Mouse (Mus musculus) kidney, adult 9 months (tissue): Measurements from ENCODE around the gene Def8.
"Not testable (repeated sequence)": the region's sequence is repeated elsewhere in the genome, so short reads cannot be mapped to it uniquely, and the experiment has no call there.

Experiments
- DNase-seq: peaks from one replicate; pipeline ENCODE4 v3.0.0; 2022

Def8 gene

GRCm38 (mm10) chr8:123442351-123442750 lies 19.0 kb downstream of the Def8 start:
- no peak for DNase-seq

GRCm38 (mm10) chr8:123442871-123443575 lies 19.7 kb downstream of the Def8 start:
- DNase-seq: peak; percentile 99

- DNase-seq: peak; percentile 94
These were observed 20.2 kb downstream of the Def8 start for GRCm38 (mm10) chr8:123443576-123443921.

GRCm38 (mm10) chr8:123444131-123444530 lies 20.8 kb downstream of the Def8 start:
- DNase-seq: no peak

GRCm38 (mm10) chr8:123445981-123446380 lies 22.7 kb downstream of the Def8 start:
- peak; percentile 59 for DNase-seq

- no peak for DNase-seq
These were observed 23.5 kb downstream of the Def8 start for GRCm38 (mm10) chr8:123446799-123447198.

GRCm38 (mm10) chr8:123450783-123451182 lies 27.5 kb downstream of the Def8 start:
- no peak for DNase-seq

GRCm38 (mm10) chr8:123451747-123452146 lies 28.4 kb downstream of the Def8 start:
- DNase-seq: not testable (repeated sequence)

- DNase-seq: no peak
These were observed 28.8 kb downstream of the Def8 start for GRCm38 (mm10) chr8:123452149-123452548.

GRCm38 (mm10) chr8:123453291-123453690 lies 30.0 kb downstream of the Def8 start:
- DNase-seq: no peak

GRCm38 (mm10) chr8:123453951-123454350 lies 30.6 kb downstream of the Def8 start:
- no peak for DNase-seq

- no peak for DNase-seq
These were observed 31.2 kb downstream of the Def8 start for GRCm38 (mm10) chr8:123454559-123454958.

- no peak for DNase-seq
These were observed 40.3 kb downstream of the Def8 start for GRCm38 (mm10) chr8:123463651-123464050.

- no peak for DNase-seq
These were observed 44.1 kb downstream of the Def8 start for GRCm38 (mm10) chr8:123467476-123467875.

GRCm38 (mm10) chr8:123472991-123473390 lies 49.7 kb downstream of the Def8 start:
- peak; percentile 18 for DNase-seq

GRCm38 (mm10) chr8:123474549-123474948 lies 51.2 kb downstream of the Def8 start:
- not testable (repeated sequence) for DNase-seq

GRCm38 (mm10) chr8:123476911-123477736 lies 53.8 kb downstream of the Def8 start:
- peak; percentile 11 for DNase-seq

- DNase-seq: peak; percentile 95
These were observed 54.5 kb downstream of the Def8 start, which contains the start of gene Afg3l1 for GRCm38 (mm10) chr8:123477737-123478258. Gene Afg3l1 (plus strand): TSS chr8:123477903.

- DNase-seq: peak; percentile 21
These were observed 55.3 kb downstream of the Def8 start for GRCm38 (mm10) chr8:123478456-123479218.

GRCm38 (mm10) chr8:123482627-123483026 lies 59.3 kb downstream of the Def8 start:
- no peak for DNase-seq

GRCm38 (mm10) chr8:123491280-123492075 lies 68.2 kb downstream of the Def8 start:
- DNase-seq: no peak

GRCm38 (mm10) chr8:123492898-123493297 lies 69.6 kb downstream of the Def8 start:
- no peak for DNase-seq
